23 mouse cellular contexts compared by ENCODE assay signal in the genomic region with DNA sequence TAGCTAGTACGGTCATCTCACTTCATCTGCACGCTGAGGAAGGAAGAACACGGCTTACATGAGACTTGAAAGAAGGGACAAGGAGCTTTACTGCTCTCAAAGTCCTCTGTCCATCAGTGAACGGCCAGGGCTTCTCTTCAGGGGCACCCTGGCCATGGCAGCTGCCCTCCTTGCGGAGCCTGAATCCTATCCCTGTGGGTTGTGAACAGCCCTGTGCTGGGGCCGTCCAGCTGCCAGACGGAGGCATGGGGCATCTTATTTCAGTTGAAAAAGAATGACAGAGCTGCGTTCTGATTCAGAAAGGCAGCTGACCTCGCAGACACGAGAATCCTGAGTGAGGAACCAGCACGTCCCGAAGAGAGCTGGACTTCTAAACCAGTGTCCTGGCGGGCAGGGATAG. TPM values are rescaled to one million over a fixed set of nuclear protein-coding genes. Genes with fewer than 3 reads are reported as not detected.
A peak's percentile ranks its signal among the peaks of the same experiment; 100 is the strongest.
DNase-seq lines count a peak whose midpoint lies in the region; TF ChIP-seq lines count a peak whose summit lies in the region.
"Had no signal": no experiment of that assay in that cellular context is flagged by ENCODE, and none has a peak within 500 bp of the region (broad histone marks: within the 10 kb centered on the region; RNA-seq: fewer than 3 reads in every experiment).

No protein-coding gene starts in this region.

- no peak overlapping the region for H3ac ChIP-seq in myocyte (ENCODE audit: control insufficient read depth, insufficient read length)

- H3K79me2 ChIP-seq in myocyte (ENCODE audit: control insufficient read depth, insufficient read depth): peaks cover 34% of the 10 kb centered on the region

- no peak overlapping the region for H3K9ac ChIP-seq in ES-Bruce4 (ENCODE audit: low read depth, poor library complexity, severe bottlenecking)

- peak overlapping the region; percentile 94 for H3K27ac ChIP-seq in ES-Bruce4 (ENCODE audit: insufficient read depth, low read length)
- 0 out of 2 replicates have a peak overlapping the region, but pooled peaks have one; percentile 4 for H3K27ac ChIP-seq in bone marrow, adult 2 months (ENCODE audit: control insufficient read depth, insufficient read depth, low read depth, low read length, poor library complexity)
- H3K27ac ChIP-seq in brown adipose tissue, adult 24 weeks (replicated peaks; ENCODE audit: low read depth, low read length): peak overlapping the region; percentile 3

- no peak for DNase-seq in natural killer cell, adult 2 months (ENCODE audit: low spot score in 2 of 2)
- no peak for DNase-seq in ovary, postnatal 14 days (ENCODE audit: low spot score)
- no peak for DNase-seq in frontal cortex, postnatal 25 days (ENCODE audit: low spot score in 2 of 2)
- no peak for DNase-seq in left cerebral cortex, adult 11 months (ENCODE audit: low spot score)
- DNase-seq: adrenal gland, adult 2 months; adrenal gland, adult 8-10 months; adrenal gland, postnatal 10 days; adrenal gland, postnatal 14 days; adrenal gland, postnatal 25 days; adrenal gland, postnatal 36 days; B cell, adult 2 months; cerebellum, adult 11 months; cerebellum, adult 11-12 months; cerebellum, adult 18-20 months; cerebellum, adult 2 months; cerebellum, adult 8-10 months had no signal

- H3K27me3 ChIP-seq in ES-Bruce4 (ENCODE audit: control insufficient read depth, insufficient read depth, low read length, poor library complexity, severe bottlenecking) (no peaks in the 10 kb centered on the region), myocyte (ENCODE audit: control insufficient read depth, insufficient read depth, insufficient read length) (no peaks in the 10 kb centered on the region)
- H3K27me3 ChIP-seq: CH12.LX, Patski had no signal

- TF ChIP-seq CTCF in ES-Bruce4 (IDR thresholded peaks at IDR 0.05; ENCODE audit: low read depth, low read length): no peak
- no peak for TF ChIP-seq CTCF in bone marrow, adult 2 months (IDR thresholded peaks at IDR 0.05; ENCODE audit: control insufficient read depth, insufficient read depth, low read length)

- H3K4me3 ChIP-seq in ES-Bruce4 (ENCODE audit: low read depth, low read length) (no peak overlapping the region), myocyte (no peak overlapping the region)
- H3K4me3 ChIP-seq in bone marrow, adult 2 months (replicated peaks; ENCODE audit: control insufficient read depth, low read depth, low read length): no peak overlapping the region
- no peak overlapping the region for H3K4me3 ChIP-seq in brown adipose tissue, adult 24 weeks (ENCODE audit: insufficient read depth, low read depth, low read length)

- H3K4me1 ChIP-seq in ES-Bruce4 (ENCODE audit: control insufficient read depth, insufficient read depth, low read length): peaks cover 12% of the 10 kb centered on the region
- H3K4me1 ChIP-seq in bone marrow, adult 2 months (ENCODE audit: control insufficient read depth, insufficient read depth, low read length): peaks cover 4% of the 10 kb centered on the region
- H3K4me1 ChIP-seq in brown adipose tissue, adult 24 weeks (ENCODE audit: control insufficient read depth, insufficient read depth, insufficient read length, low read length): peaks cover 17% of the 10 kb centered on the region

- 90% methylated on average over 13 of the region's 13 CpGs for WGBS in bone marrow, adult 2 months

- TF ChIP-seq EP300 in ES-Bruce4 (IDR thresholded peaks at IDR 0.05; ENCODE audit: insufficient read depth, low read depth, low read length): no peak

- H3K4me2 ChIP-seq in myocyte (ENCODE audit: low read depth): peak overlapping the region; percentile 49

- TF ChIP-seq POLR2A in ES-Bruce4 (IDR thresholded peaks at IDR 0.05; ENCODE audit: insufficient read depth, low read length) (no peak), myocyte (IDR thresholded peaks at IDR 0.05; ENCODE audit: insufficient read length, low read depth) (no peak)
- TF ChIP-seq POLR2A in bone marrow, adult 2 months (IDR thresholded peaks at IDR 0.05; ENCODE audit: borderline replicate concordance, control insufficient read depth, low read depth, low read length): no peak

- 0 out of 2 replicates have a peak, but pooled peaks cover 4% of the 10 kb centered on the region for H3K9me3 ChIP-seq in ES-Bruce4 (replicated peaks; ENCODE audit: control insufficient read depth, insufficient read depth, low read length, poor library complexity, severe bottlenecking)
- H3K9me3 ChIP-seq: G1E had no signal

- H3K36me3 ChIP-seq in ES-Bruce4 (ENCODE audit: control insufficient read depth, insufficient read depth, low read length, poor library complexity, severe bottlenecking) (peaks cover 14% of the 10 kb centered on the region), myocyte (ENCODE audit: control insufficient read depth, insufficient read depth) (no peaks in the 10 kb centered on the region)

TF ChIP-seq in myocyte, 11 proteins besides CTCF, POLR2A, EP300 and RAD21:
- TF ChIP-seq MYOD1 (IDR thresholded peaks at IDR 0.05; ENCODE audit: control insufficient read depth in 1 of 3, insufficient read length in 2 of 3, low read depth in 2 of 3): peak; percentile 8 to 60 (median 33)
- TF ChIP-seq E2F4 (IDR thresholded peaks at IDR 0.05; ENCODE audit: insufficient read depth): no peak
- no peak for TF ChIP-seq POLR2AphosphoS2 (IDR thresholded peaks at IDR 0.05; ENCODE audit: insufficient read length, low read depth)
- no peak for TF ChIP-seq TCF12 (IDR thresholded peaks at IDR 0.05; ENCODE audit: insufficient read depth, poor library complexity, severe bottlenecking)
- no peak for TF ChIP-seq REST (IDR thresholded peaks at IDR 0.05; ENCODE audit: insufficient read depth, insufficient read length)
- no peak for TF ChIP-seq USF1 (IDR thresholded peaks at IDR 0.05; ENCODE audit: low read depth)
- TF ChIP-seq SRF (IDR thresholded peaks at IDR 0.05; ENCODE audit: control insufficient read depth, insufficient read length, low read depth): no peak
- TF ChIP-seq MYOG (IDR thresholded peaks at IDR 0.05; ENCODE audit: control insufficient read depth in 1 of 3, insufficient read depth in 1 of 3, insufficient read length in 2 of 3, low read depth in 2 of 3): peak; percentile 3 to 82 (median 18)
- TF ChIP-seq CEBPB (IDR thresholded peaks at IDR 0.05; ENCODE audit: insufficient read depth, poor library complexity, severe bottlenecking): no peak
- TF ChIP-seq MAX (IDR thresholded peaks at IDR 0.05; ENCODE audit: low read depth): no peak

RNA-seq across cellular contexts. Expression of a gene that starts 3.6 kb away (rescaled TPM):
- polyA plus RNA-seq in ES-Bruce4 (2011; ENCODE audit: insufficient read depth, insufficient read length, low read depth, missing spikeins): 20.8 and 22.0 TPM in 2 replicates
- polyA plus RNA-seq in bone marrow, adult 2 months (2011; ENCODE audit: insufficient read depth, insufficient read length, low replicate concordance, missing spikeins): 12.5 and 23.7 TPM in 2 replicates
- polyA plus RNA-seq in brown adipose tissue, adult 24 weeks (2012; ENCODE audit: insufficient read depth, insufficient read length, missing spikeins): 13.4 and 14.6 TPM in 2 replicates
- polyA plus RNA-seq in myocyte (2012; fragmentation: generic; extraction: Trizol): 12.2 TPM

RNA-seq across cellular contexts. Expression of a gene that starts 45.4 kb away (rescaled TPM):
- polyA plus RNA-seq in ES-Bruce4 (2011; ENCODE audit: insufficient read depth, insufficient read length, low read depth, missing spikeins) (8.5 and 9.8 TPM in 2 replicates), myocyte (2012; fragmentation: generic; extraction: Trizol) (0.31 TPM)
- polyA plus RNA-seq in bone marrow, adult 2 months (2011; ENCODE audit: insufficient read depth, insufficient read length, low replicate concordance, missing spikeins): 14.2 and 47.3 TPM in 2 replicates
- polyA plus RNA-seq in brown adipose tissue, adult 24 weeks (2012; ENCODE audit: insufficient read depth, insufficient read length, missing spikeins): 3.8 and 6.9 TPM in 2 replicates

Comparison
In these comparisons a context has a peak if more than half of its experiments do, and no peak if none do; other contexts are left out.
1. H3K27ac ChIP-seq: peak in every context shown above with its lines; median percentile 94 in ES-Bruce4; 4 in bone marrow, adult 2 months; 3 in brown adipose tissue, adult 24 weeks.